Mouse (Mus musculus): ENCODE data around the gene Foxred1. TPM values are rescaled to one million over a fixed set of nuclear protein-coding genes. Genes with fewer than 3 reads are reported as not detected.
A peak's percentile ranks its signal among the peaks of the same experiment; 100 is the strongest.

The Foxred1 gene
- polyA plus RNA-seq, 2 experiments: 14.4 to 18.4 TPM

DNA sequence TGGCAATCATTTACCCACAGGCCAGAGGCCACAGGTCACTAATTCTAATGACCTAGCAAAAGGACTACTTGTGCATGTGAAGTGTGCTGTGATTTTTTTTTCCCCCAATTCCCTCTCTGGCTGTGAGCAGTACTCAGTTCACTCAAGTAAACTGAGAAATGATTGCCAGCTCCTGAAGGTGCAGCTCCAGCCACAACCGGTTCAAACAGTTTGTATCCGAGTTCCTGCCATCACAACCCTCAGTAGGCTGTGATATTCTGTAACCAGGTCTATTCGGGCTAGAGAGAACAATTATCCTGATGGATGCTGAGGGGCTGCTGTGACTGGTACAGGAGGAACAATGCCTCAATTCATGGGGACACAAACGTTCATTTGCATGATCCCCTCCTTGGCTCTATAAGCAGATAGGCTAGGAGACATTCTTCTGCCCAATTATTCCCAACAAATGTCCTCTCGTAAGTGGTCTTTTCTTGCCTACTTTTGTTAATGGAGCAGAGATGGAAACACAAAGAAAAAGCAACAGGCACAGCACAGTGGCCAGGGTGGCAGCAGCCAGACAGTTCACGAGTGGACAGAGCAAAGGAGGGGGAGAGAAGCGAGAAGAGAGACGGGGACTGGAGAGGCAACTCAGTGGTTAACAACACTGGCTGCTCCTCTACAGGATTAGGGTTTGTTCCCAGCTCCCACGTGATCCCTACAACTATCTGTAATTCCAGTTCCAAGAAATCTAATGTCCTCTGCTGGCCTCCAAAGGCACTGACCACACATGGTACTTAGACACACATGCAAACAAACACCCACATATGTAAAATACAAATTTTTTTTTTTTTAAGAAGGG is 43.8 kb downstream of the Foxred1 start:
- Histone ChIP-seq H3K4me2 (ENCODE audit: low read depth) (no peak overlapping the region), H3K4me3 (ENCODE audit: insufficient read depth in 1 of 2, low read depth in 2 of 2, low read length in 2 of 2) (no peak overlapping the region), H3K27ac (no peak overlapping the region), H3K9ac (replicated peaks) (no peak overlapping the region), H3K4me1 (replicated peaks; ENCODE audit: control insufficient read depth in 2 of 2, insufficient read depth in 2 of 2, low read length in 1 of 2) (peaks cover under 1 to 7% of the 10 kb centered on the region in 2 experiments; a peak in 3 of 4 replicates), H3K9me3 (ENCODE audit: control insufficient read depth, low read length) (no peaks in the 10 kb centered on the region), H3K27me3 (ENCODE audit: control insufficient read depth, insufficient read depth, low read length) (no peaks in the 10 kb centered on the region), H3K36me3 (replicated peaks; ENCODE audit: control insufficient read depth, insufficient read depth, low read depth) (peaks cover 2% of the 10 kb centered on the region)
- TF ChIP-seq EP300 (IDR thresholded peaks at IDR 0.05; ENCODE audit: low read depth) (no peak), CTCF (IDR thresholded peaks at IDR 0.05; ENCODE audit: low read depth) (no peak)
- DNase-seq (ENCODE audit: low read depth in 3 of 3, low spot score in 3 of 3) (no peak), ATAC-seq (ENCODE audit: insufficient read depth) (no peak)
- 60% methylated on average over 9 of the region's 9 CpGs for WGBS (ENCODE audit: insufficient replicate concordance)

GRCm38 (mm10) chr9:35166144-35166797 is 44.6 kb downstream of the Foxred1 start:
- Histone ChIP-seq H3K4me3 (ENCODE audit: insufficient read depth in 1 of 2, low read depth in 2 of 2, low read length in 2 of 2) (no peak overlapping the region), H3K9me3 (ENCODE audit: control insufficient read depth, low read length) (no peaks in the 10 kb centered on the region), H3K4me2 (ENCODE audit: low read depth) (no peak overlapping the region), H3K27me3 (ENCODE audit: control insufficient read depth, insufficient read depth, low read length) (no peaks in the 10 kb centered on the region), H3K36me3 (replicated peaks; ENCODE audit: control insufficient read depth, insufficient read depth, low read depth) (peaks cover 2% of the 10 kb centered on the region), H3K9ac (replicated peaks) (no peak overlapping the region), H3K4me1 (replicated peaks; ENCODE audit: control insufficient read depth in 2 of 2, insufficient read depth in 2 of 2, low read length in 1 of 2) (peaks cover 0 to 7% of the 10 kb centered on the region in 2 experiments; a peak in 2 of 4 replicates), H3K27ac (no peak overlapping the region)
- DNase-seq (ENCODE audit: low read depth in 3 of 3, low spot score in 3 of 3) (peak in 2 of 3 experiments; percentile 12 to 33), ATAC-seq (ENCODE audit: insufficient read depth) (no peak)
- peak; percentile 61 for TF ChIP-seq CTCF (IDR thresholded peaks at IDR 0.05; ENCODE audit: low read depth)
- TF ChIP-seq EP300 (IDR thresholded peaks at IDR 0.05; ENCODE audit: low read depth): no peak
- 47% methylated on average over 3 of the region's 3 CpGs for WGBS (ENCODE audit: insufficient replicate concordance)

GRCm38 (mm10) chr9:35164142-35164874 is 46.5 kb downstream of the Foxred1 start:
- ATAC-seq (ENCODE audit: insufficient read depth): no peak
- TF ChIP-seq CTCF (IDR thresholded peaks at IDR 0.05; ENCODE audit: low read depth) (no peak), EP300 (IDR thresholded peaks at IDR 0.05; ENCODE audit: low read depth) (no peak)
- Histone ChIP-seq H3K36me3 (replicated peaks; ENCODE audit: control insufficient read depth, insufficient read depth, low read depth) (no peaks in the 10 kb centered on the region; the same call in none of the 2 replicates), H3K27me3 (ENCODE audit: control insufficient read depth, insufficient read depth, low read length) (no peaks in the 10 kb centered on the region), H3K9ac (replicated peaks) (no peak overlapping the region), H3K27ac (no peak overlapping the region), H3K4me2 (ENCODE audit: low read depth) (no peak overlapping the region), H3K4me1 (replicated peaks; ENCODE audit: control insufficient read depth in 2 of 2, insufficient read depth in 2 of 2, low read length in 1 of 2) (peaks cover 0 to 7% of the 10 kb centered on the region in 2 experiments; a peak in 2 of 4 replicates), H3K4me3 (ENCODE audit: insufficient read depth in 1 of 2, low read depth in 2 of 2, low read length in 2 of 2) (no peak overlapping the region), H3K9me3 (ENCODE audit: control insufficient read depth, low read length) (no peaks in the 10 kb centered on the region)
- WGBS (ENCODE audit: insufficient replicate concordance): 35% methylated on average over 5 of the region's 5 CpGs
- DNase-seq (ENCODE audit: low read depth in 3 of 3, low spot score in 3 of 3): no peak

- peaks cover 0 to 7% of the 10 kb centered on the region in 2 experiments; a peak in 2 of 4 replicates for H3K4me1 ChIP-seq (replicated peaks; ENCODE audit: control insufficient read depth in 2 of 2, insufficient read depth in 2 of 2, low read length in 1 of 2)
- no peaks in the 10 kb centered on the region for H3K9me3 ChIP-seq (ENCODE audit: control insufficient read depth, low read length)
- no peak overlapping the region for H3K4me2 ChIP-seq (ENCODE audit: low read depth)
- ATAC-seq (ENCODE audit: insufficient read depth): no peak
- H3K9ac ChIP-seq (replicated peaks): no peak overlapping the region
- H3K36me3 ChIP-seq (replicated peaks; ENCODE audit: control insufficient read depth, insufficient read depth, low read depth): no peaks in the 10 kb centered on the region; the same call in none of the 2 replicates
- TF ChIP-seq EP300 (IDR thresholded peaks at IDR 0.05; ENCODE audit: low read depth) (no peak), CTCF (IDR thresholded peaks at IDR 0.05; ENCODE audit: low read depth) (no peak)
- 77% methylated on average over 11 of the region's 11 CpGs for WGBS (ENCODE audit: insufficient replicate concordance)
- H3K27me3 ChIP-seq (ENCODE audit: control insufficient read depth, insufficient read depth, low read length): no peaks in the 10 kb centered on the region
- no peak overlapping the region for H3K27ac ChIP-seq
- no peak overlapping the region for H3K4me3 ChIP-seq (ENCODE audit: insufficient read depth in 1 of 2, low read depth in 2 of 2, low read length in 2 of 2)
- no peak for DNase-seq (ENCODE audit: low read depth in 3 of 3, low spot score in 3 of 3)
These were observed 47.7 kb downstream of the Foxred1 start for GRCm38 (mm10) chr9:35163011-35163690.

Data from liver, embryonic 14.5 days (tissue).